Mouse (Mus musculus) forebrain, embryonic 10.5 days (tissue): ENCODE measurements around the gene Gm11937. TPM values are rescaled to one million over a fixed set of nuclear protein-coding genes. Genes with fewer than 3 reads are reported as not detected.

ENCODE experiments used
- DNase-seq: peaks from one replicate; pipeline ENCODE4 v3.0.0-alpha.2; 2017; ENCODE audit warnings: low spot score; ENCODE audit errors: extremely low spot score
- H3K27ac ChIP-seq: fragments of 300-500 bp; sonication (generic); 2 replicates; pipeline ENCODE4 v1.5.1; 2016; ENCODE audit warnings: mild to moderate bottlenecking
- H3K27me3 ChIP-seq: fragments of 300-500 bp; sonication (generic); 2 replicates; pipeline ENCODE4 v1.6.1; 2016; ENCODE audit warnings: mild to moderate bottlenecking; ENCODE audit not compliant: poor library complexity, severe bottlenecking
- H3K36me3 ChIP-seq: fragments of 300-500 bp; sonication (generic); replicated peaks from 2 replicates; pipeline ENCODE4 v1.6.1; 2016; ENCODE audit warnings: mild to moderate bottlenecking, moderate library complexity
- H3K4me1 ChIP-seq: fragments of 300-500 bp; sonication (generic); 2 replicates; pipeline ENCODE4 v1.6.1; 2016
- H3K4me3 ChIP-seq: fragments of 300-500 bp; sonication (generic); 2 replicates; pipeline ENCODE4 v1.5.1; 2016; ENCODE audit warnings: mild to moderate bottlenecking, moderate library complexity
- H3K9me3 ChIP-seq: fragments of 300-500 bp; sonication (generic); 2 replicates; pipeline ENCODE4 v1.6.1; 2016; ENCODE audit warnings: mild to moderate bottlenecking, moderate library complexity
- WGBS: fragments of 180-500 bp; shearing (Covaris S2); methylation state at CpG from one replicate; pipeline ENCODE4 v1.1.7; 2016; 5-methylcytosine and 5-hydroxymethylcytosine counted together
- polyA plus RNA-seq: library from polyadenylated mRNA; unstranded; fragments of >200 nt; fragmentation: Nextera tagmentation; extraction: Ambion mirVana; gene quantifications from 2 replicates; pipeline ENCODE4 v1.2.1, GENCODE M21; 2016

Gm11937 gene
- polyA plus RNA-seq, 1 experiment from 2014 or later, result not detected

- peaks cover 3% of the 10 kb centered on the region for H3K4me1 ChIP-seq
- H3K9me3 ChIP-seq, result no peaks in the 10 kb centered on the region
- H3K36me3 ChIP-seq, result no peaks in the 10 kb centered on the region
- no peak for DNase-seq
- 34% methylated on average over 4 of the region's 4 CpGs for WGBS
- H3K27me3 ChIP-seq, result no peaks in the 10 kb centered on the region
- no peak overlapping the region for H3K27ac ChIP-seq
- no peak overlapping the region for H3K4me3 ChIP-seq
Observed at GRCm38 (mm10) chr11:99573164-99573563, 36.8 kb downstream of the Gm11937 start.

GRCm38 (mm10) chr11:99566530-99566929 is 43.5 kb downstream of the Gm11937 start, which contains the start of gene Krtap3-1:
Krtap3-1 (minus strand) TSS chr11:99566630.
- Histone ChIP-seq H3K9me3 (no peaks in the 10 kb centered on the region), H3K4me1 (no peaks in the 10 kb centered on the region), H3K27me3 (no peaks in the 10 kb centered on the region), H3K36me3 (no peaks in the 10 kb centered on the region), H3K4me3 (no peak within 1 kb of the TSS), H3K27ac (no peak within 1 kb of the TSS)
- 95% methylated on average over 7 of the region's 7 CpGs for WGBS
- no peak for DNase-seq

GRCm38 (mm10) chr11:99562580-99562979 is 47.4 kb downstream of the Gm11937 start:
- H3K4me1 ChIP-seq, result no peaks in the 10 kb centered on the region
- no peaks in the 10 kb centered on the region for H3K36me3 ChIP-seq
- H3K9me3 ChIP-seq, result no peaks in the 10 kb centered on the region
- 91% methylated on average over 6 of the region's 6 CpGs for WGBS
- H3K27ac ChIP-seq, result no peak overlapping the region
- no peaks in the 10 kb centered on the region for H3K27me3 ChIP-seq
- H3K4me3 ChIP-seq, result no peak overlapping the region
- DNase-seq, result no peak

Other genes with a start within 250 kb of the Gm11937 start
- 0.22 and 0.36 TPM in 2 replicates for gene Krt28, start 235.3 kb downstream of the Gm11937 start, polyA plus RNA-seq
- gene Krt10, start 220.8 kb downstream of the Gm11937 start, polyA plus RNA-seq, result 20.6 and 22.0 TPM in 2 replicates
- not detected in 2 replicates for gene Krt12, start 187.9 kb downstream of the Gm11937 start, polyA plus RNA-seq
- 0.35 and 0.64 TPM in 2 replicates for gene Krt20, start 172.0 kb downstream of the Gm11937 start, polyA plus RNA-seq
- gene Krt23, start 117.1 kb downstream of the Gm11937 start, polyA plus RNA-seq, result 0.20 TPM in 1 of 2 replicates, not detected in the other
- not detected in 2 replicates for gene Krt39, start 88.9 kb downstream of the Gm11937 start, polyA plus RNA-seq
- gene Krt40, start 67.0 kb downstream of the Gm11937 start, polyA plus RNA-seq, result not detected in 2 replicates
- not detected in 2 replicates for gene Krtap3-3, start 59.3 kb downstream of the Gm11937 start, polyA plus RNA-seq
- not detected in 2 replicates for gene Krtap3-2, start 53.3 kb downstream of the Gm11937 start, polyA plus RNA-seq
- not detected in 2 replicates for gene Gm11939, start 50.7 kb downstream of the Gm11937 start, polyA plus RNA-seq
- not detected in 2 replicates for gene Krtap3-1, start 43.6 kb downstream of the Gm11937 start, polyA plus RNA-seq
- gene Krtap1-5, start 29.2 kb downstream of the Gm11937 start, polyA plus RNA-seq, result not detected in 2 replicates
- gene Krtap1-4, start 26.5 kb downstream of the Gm11937 start, polyA plus RNA-seq, result not detected in 2 replicates
- not detected in 2 replicates for gene Krtap1-3, start 18.9 kb downstream of the Gm11937 start, polyA plus RNA-seq
- not detected in 2 replicates for gene Krtap9-3, start 12.1 kb downstream of the Gm11937 start, polyA plus RNA-seq
- gene Gm11938, start 6.9 kb downstream of the Gm11937 start, polyA plus RNA-seq, result not detected in 2 replicates
- gene Krtap2-4, start 4.7 kb upstream of the Gm11937 start, polyA plus RNA-seq, result not detected in 2 replicates
- gene Gm11562, start 10.2 kb upstream of the Gm11937 start, polyA plus RNA-seq, result not detected in 2 replicates
- not detected in 2 replicates for gene Krtap4-1, start 18.0 kb upstream of the Gm11937 start, polyA plus RNA-seq
- not detected in 2 replicates for gene Krtap4-2, start 24.9 kb upstream of the Gm11937 start, polyA plus RNA-seq
- not detected in 2 replicates for gene Krtap4-7, start 33.9 kb upstream of the Gm11937 start, polyA plus RNA-seq
- not detected in 2 replicates for gene Gm11555, start 40.0 kb upstream of the Gm11937 start, polyA plus RNA-seq
- gene Gm11563, start 48.8 kb upstream of the Gm11937 start, polyA plus RNA-seq, result not detected in 2 replicates
- gene Krtap4-6, start 55.8 kb upstream of the Gm11937 start, polyA plus RNA-seq, result not detected in 2 replicates
- gene Gm14190, start 80.6 kb upstream of the Gm11937 start, polyA plus RNA-seq, result not detected in 2 replicates
- gene Gm14180, start 124.1 kb upstream of the Gm11937 start, polyA plus RNA-seq, result not detected in 2 replicates
- gene Gm11595, start 162.7 kb upstream of the Gm11937 start, polyA plus RNA-seq, result not detected in 2 replicates
- not detected in 2 replicates for gene Krtap4-8, start 170.5 kb upstream of the Gm11937 start, polyA plus RNA-seq
- gene Krtap4-9, start 175.0 kb upstream of the Gm11937 start, polyA plus RNA-seq, result not detected in 2 replicates
- not detected in 2 replicates for gene Gm11596, start 183.3 kb upstream of the Gm11937 start, polyA plus RNA-seq
- gene Gm11569, start 188.7 kb upstream of the Gm11937 start, polyA plus RNA-seq, result not detected in 2 replicates
- gene Gm11554, start 194.3 kb upstream of the Gm11937 start, polyA plus RNA-seq, result not detected in 2 replicates
- not detected in 2 replicates for gene Krtap4-13, start 199.7 kb upstream of the Gm11937 start, polyA plus RNA-seq
- not detected in 2 replicates for gene Gm11564, start 205.5 kb upstream of the Gm11937 start, polyA plus RNA-seq
- not detected in 2 replicates for gene 2300003K06Rik, start 227.9 kb upstream of the Gm11937 start, polyA plus RNA-seq
- gene Krtap4-16, start 241.4 kb upstream of the Gm11937 start, polyA plus RNA-seq, result not detected in 2 replicates
- gene Gm11568, start 247.7 kb upstream of the Gm11937 start, polyA plus RNA-seq, result not detected in 2 replicates